Mouse (Mus musculus) ovary, postnatal 36 days (tissue): ENCODE measurements at regions not wholly inside any gene's neighbourhood (a gene's known extent, or its start where the extent isn't known, plus 50 kb on each side); places are given as distances from the start of the nearest gene placed in this dataset.
A peak's percentile ranks its signal among the peaks of the same experiment; 100 is the strongest.

Experiments
- DNase-seq: peaks from one replicate; pipeline ENCODE4 v3.0.0; 2022; ENCODE audit warnings: low spot score, mixed read lengths

GRCm38 (mm10) chr13:75204417-75204816, 114.8 kb downstream of the Pcsk1 start:
- DNase-seq = no peak

DNA sequence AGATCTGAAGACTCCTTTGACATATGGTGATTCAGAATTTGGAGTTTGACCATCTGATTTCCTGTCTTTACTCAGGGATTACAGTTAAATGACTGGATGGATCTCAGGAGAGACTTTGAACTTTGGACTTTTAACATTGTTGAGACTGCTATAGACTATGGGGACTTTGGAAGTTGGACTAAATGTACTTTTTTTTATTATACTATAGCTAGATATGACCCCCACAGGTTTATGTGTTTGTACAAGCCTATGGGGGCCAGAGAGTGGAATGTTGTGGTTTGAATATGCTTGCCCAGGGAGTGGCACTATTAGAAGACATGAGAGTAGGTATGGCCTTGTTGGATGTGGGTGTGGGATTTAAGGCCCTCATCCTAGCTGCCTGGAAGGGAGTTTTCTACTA, 134.3 kb downstream of the Pcsk1 start:
- no peak for DNase-seq

DNA sequence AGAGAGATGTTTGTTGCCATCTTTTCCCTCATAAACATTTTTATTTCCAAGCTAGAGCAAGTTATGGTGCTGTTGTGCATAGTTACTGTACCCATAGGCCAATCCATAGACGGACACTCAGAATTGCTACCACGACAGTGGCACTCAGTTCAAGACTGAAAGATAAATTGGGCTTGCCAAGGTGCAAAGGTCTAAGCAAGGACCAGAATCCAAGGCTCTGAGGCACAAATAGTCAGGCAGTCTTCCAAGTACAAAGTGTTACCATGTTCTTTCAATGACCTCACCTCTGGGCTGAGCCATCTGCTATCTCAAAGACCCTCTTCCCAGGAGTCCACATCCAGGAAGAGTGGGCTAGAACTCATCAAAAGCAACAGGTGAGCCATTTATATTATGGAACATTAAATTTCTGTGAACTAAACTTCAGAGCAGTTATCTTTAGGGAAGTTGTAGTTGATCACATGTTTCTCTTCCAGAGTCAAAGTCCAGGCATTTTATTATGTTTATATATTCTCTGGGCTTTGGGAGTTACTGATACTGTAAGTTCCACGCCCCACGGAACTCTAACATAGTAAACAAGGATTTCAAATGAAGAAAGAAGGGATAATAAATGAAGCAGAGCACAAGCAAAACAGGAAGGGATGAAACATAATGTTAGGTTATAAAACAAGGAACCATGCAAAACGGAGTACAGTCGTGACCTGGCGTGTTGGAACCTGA, 136.1 kb downstream of the Pcsk1 start:
- DNase-seq = no peak

GRCm38 (mm10) chr13:75227616-75228277, 138.1 kb downstream of the Pcsk1 start:
- peak; percentile 44 for DNase-seq

- peak; percentile 9 for DNase-seq
Observed at GRCm38 (mm10) chr13:75236424-75236823, 146.8 kb downstream of the Pcsk1 start.
